Mouse (Mus musculus): ENCODE measurements at regions not wholly inside any gene's neighbourhood (a gene's known extent, or its start where the extent isn't known, plus 50 kb on each side); places are given as distances from the start of the nearest gene placed in this dataset.
"Not testable (repeated sequence)": the region's sequence is repeated elsewhere in the genome, so short reads cannot be mapped to it uniquely, and the experiment has no call there.

DNA sequence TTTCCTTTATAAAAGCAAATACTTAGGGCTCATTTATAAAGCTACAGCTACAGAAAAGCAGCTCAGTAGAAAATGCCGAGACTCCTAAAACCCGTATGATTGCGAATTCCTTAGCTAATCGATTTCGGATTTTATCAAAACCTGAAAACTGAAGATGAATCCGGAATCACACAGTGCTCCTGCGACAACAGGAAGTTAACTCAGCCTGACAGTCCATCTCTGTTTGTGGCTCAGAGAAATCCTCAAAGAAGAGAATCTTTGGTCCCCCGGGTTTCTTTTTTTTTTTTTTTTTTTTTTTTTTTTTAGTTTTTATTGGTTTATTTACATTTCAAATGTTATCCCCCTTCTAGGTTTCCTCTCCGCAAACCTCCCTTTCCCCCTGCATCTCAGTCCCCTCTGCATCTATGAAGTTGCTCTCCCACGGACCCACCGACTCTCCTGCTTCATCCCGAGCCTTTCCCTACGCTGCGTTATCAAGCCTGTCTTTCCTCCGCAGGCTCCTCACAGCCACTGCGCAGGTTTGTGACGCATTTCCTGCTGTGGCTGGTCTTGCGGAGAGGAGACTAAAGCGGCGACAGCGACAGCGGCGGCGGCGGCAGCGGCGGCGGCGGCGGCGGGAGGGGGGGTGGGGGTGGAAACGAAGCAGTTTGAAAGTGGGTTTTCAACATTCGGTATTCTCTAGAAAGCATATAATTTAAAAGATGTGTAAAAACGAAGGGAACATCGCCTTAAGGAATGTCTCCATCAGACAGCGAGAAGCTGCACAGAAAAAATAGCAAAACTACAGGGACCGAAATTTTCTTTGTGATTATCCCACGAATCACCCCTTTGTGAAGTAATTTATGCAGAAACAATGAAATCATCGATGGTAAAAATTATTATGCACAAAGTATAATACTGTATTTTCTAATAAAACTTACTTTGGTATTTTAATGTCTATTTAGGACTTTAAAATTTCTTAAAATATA is 352.3 kb upstream of the Snrpn start:
- not testable (repeated sequence) for H3K9ac ChIP-seq; H3K27me3 ChIP-seq (replicated peaks); H3K27ac ChIP-seq; H3K4me1 ChIP-seq; H3K36me3 ChIP-seq; H3K9me3 ChIP-seq
- peak; percentile 96 for ATAC-seq (ENCODE audit: low FRiP score, low read depth)
- Histone ChIP-seq H3K4me3 (peak overlapping the region; percentile 27), H3K4me2 (replicated peaks) (peak overlapping the region; percentile 40)
- 13% methylated on average over 39 of the region's 39 CpGs for WGBS

DNA sequence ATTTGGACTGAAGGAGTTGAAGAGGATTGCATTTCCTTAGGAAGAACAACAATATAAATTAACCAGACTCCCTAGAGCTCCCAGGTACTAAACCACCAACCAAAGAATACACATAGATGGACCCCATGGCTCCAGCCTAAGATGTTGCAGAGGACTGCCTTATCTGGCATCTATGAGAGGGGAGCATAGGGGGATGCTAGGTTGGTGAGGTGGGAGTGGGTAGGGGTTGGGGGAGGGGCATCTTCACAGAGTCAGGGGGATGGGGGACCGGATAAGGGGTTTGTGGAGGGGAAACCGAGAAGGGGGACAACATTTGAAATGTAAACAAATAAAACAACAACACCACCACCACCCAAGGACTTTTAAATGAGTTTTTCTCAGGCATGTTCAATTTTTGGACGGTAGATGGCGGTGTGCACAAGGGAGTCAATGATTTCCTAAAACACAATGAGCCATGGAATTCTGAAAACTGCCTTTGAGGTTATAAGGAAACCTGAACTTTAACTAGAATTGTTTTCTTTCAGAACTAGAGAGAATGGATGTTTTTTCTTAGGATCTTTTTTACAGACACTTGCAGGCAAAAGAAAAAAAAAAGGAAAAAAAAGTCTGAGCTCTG is 347.9 kb upstream of the Snrpn start:
- WGBS = 4% methylated on average over 4 of the region's 4 CpGs
- not testable (repeated sequence) for ATAC-seq (ENCODE audit: low FRiP score, low read depth)

GRCm38 (mm10) chr7:60450074-60450603 is 310.1 kb upstream of the Snrpn start:
- not testable (repeated sequence) for H3K27me3 ChIP-seq (replicated peaks); H3K4me3 ChIP-seq; H3K9me3 ChIP-seq; H3K36me3 ChIP-seq; H3K27ac ChIP-seq; H3K4me2 ChIP-seq (replicated peaks); H3K4me1 ChIP-seq; H3K9ac ChIP-seq
- WGBS = 60% methylated on average over 3 of the region's 3 CpGs
- ATAC-seq (ENCODE audit: low FRiP score, low read depth) = 0 out of 2 replicates have a peak, but pooled peaks have one; percentile 53

More for the DNA sequence above, 347.9 kb upstream of the Snrpn start:
- H3K9ac ChIP-seq; H3K36me3 ChIP-seq; H3K4me2 ChIP-seq (replicated peaks); H3K4me1 ChIP-seq; H3K27ac ChIP-seq; H3K9me3 ChIP-seq; H3K27me3 ChIP-seq (replicated peaks); H3K4me3 ChIP-seq: not testable (repeated sequence)

- not testable (repeated sequence) for H3K4me2 ChIP-seq (replicated peaks); H3K9ac ChIP-seq; ATAC-seq (ENCODE audit: low FRiP score, low read depth); H3K9me3 ChIP-seq; H3K36me3 ChIP-seq; H3K4me1 ChIP-seq; H3K27me3 ChIP-seq (replicated peaks); H3K27ac ChIP-seq; H3K4me3 ChIP-seq
- 57% methylated on average over 2 of the region's 2 CpGs for WGBS
These were observed 309.4 kb upstream of the Snrpn start for GRCm38 (mm10) chr7:60449239-60450073.

- no peaks in the 10 kb centered on the region for H3K9me3 ChIP-seq
- no peak overlapping the region for H3K27ac ChIP-seq
- no peaks in the 10 kb centered on the region for H3K27me3 ChIP-seq (replicated peaks)
- H3K4me2 ChIP-seq (replicated peaks) = no peak overlapping the region
- H3K36me3 ChIP-seq = no peaks in the 10 kb centered on the region
- WGBS = 62% methylated on average over 3 of the region's 3 CpGs
- H3K4me1 ChIP-seq = no peaks in the 10 kb centered on the region
- H3K4me3 ChIP-seq = no peak overlapping the region
- no peak overlapping the region for H3K9ac ChIP-seq
- no peak for ATAC-seq (ENCODE audit: low FRiP score, low read depth)
These were observed 298.8 kb upstream of the Snrpn start for GRCm38 (mm10) chr7:60438781-60439180.

DNA sequence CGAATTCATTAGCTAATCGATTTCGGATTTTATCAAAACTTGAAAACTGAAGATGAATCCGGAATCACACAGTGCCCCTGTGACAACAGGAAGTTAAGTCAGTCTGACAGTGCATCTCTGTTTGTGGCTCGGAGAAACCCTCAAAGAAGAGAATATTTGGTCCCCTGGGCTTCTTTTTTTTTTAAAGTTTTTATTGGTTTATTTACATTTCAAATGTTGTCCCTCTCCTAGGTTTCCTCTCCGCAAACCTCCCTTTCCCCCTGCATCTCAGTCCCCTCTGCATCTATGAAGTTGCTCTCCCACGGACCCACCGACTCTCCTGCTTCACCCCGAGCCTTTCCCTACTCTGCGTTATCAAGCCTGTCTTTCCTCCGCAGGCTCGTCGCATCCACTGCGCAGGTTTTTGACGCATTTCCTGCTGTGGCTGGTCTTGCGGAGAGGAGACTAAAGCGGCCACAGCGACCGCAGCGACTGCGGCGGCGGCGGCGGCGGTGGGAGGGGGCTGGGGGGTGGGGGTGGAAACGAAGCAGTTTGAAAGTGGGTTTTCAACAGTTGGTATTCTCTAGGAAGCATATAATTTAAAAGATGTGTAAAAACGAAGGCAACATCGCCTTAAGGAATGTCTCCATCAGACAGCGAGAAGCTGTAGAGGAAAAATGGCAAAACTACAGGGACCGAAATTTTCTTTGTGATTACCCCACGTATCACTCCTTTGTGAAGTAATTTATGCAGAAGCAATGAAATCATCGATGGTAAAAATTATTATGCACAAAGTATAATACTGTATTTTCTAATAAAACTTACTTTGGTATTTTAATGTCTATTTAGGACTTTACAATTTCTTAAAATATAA is 251.2 kb upstream of the Snrpn start:
- not testable (repeated sequence) for H3K36me3 ChIP-seq; H3K27ac ChIP-seq; H3K4me1 ChIP-seq; H3K9me3 ChIP-seq; H3K27me3 ChIP-seq (replicated peaks); H3K9ac ChIP-seq
- H3K4me3 ChIP-seq = peak overlapping the region; percentile 27
- H3K4me2 ChIP-seq (replicated peaks) = peak overlapping the region; percentile 43
- ATAC-seq (ENCODE audit: low FRiP score, low read depth) = peak; percentile 96
- WGBS = 12% methylated on average over 33 of the region's 33 CpGs

GRCm38 (mm10) chr7:60386957-60387356 is 246.9 kb upstream of the Snrpn start:
- H3K36me3 ChIP-seq; H3K4me3 ChIP-seq; H3K27ac ChIP-seq; H3K9me3 ChIP-seq; H3K9ac ChIP-seq; ATAC-seq (ENCODE audit: low FRiP score, low read depth); H3K4me1 ChIP-seq; H3K4me2 ChIP-seq (replicated peaks); H3K27me3 ChIP-seq (replicated peaks): not testable (repeated sequence)
- WGBS = 9% methylated on average over 5 of the region's 5 CpGs

- H3K9ac ChIP-seq; H3K9me3 ChIP-seq; H3K36me3 ChIP-seq; ATAC-seq (ENCODE audit: low FRiP score, low read depth); H3K27me3 ChIP-seq (replicated peaks); H3K4me1 ChIP-seq; H3K4me2 ChIP-seq (replicated peaks); H3K27ac ChIP-seq; H3K4me3 ChIP-seq: not testable (repeated sequence)
- 23% methylated on average over 3 of the region's 3 CpGs for WGBS
These were observed 234.0 kb upstream of the Snrpn start for GRCm38 (mm10) chr7:60374001-60374400.

- H3K4me1 ChIP-seq; H3K9me3 ChIP-seq; H3K27ac ChIP-seq; H3K27me3 ChIP-seq (replicated peaks); H3K9ac ChIP-seq; H3K4me2 ChIP-seq (replicated peaks); ATAC-seq (ENCODE audit: low FRiP score, low read depth); H3K36me3 ChIP-seq; H3K4me3 ChIP-seq: not testable (repeated sequence)
- 73% methylated on average over 2 of the region's 2 CpGs for WGBS
These were observed 212.2 kb upstream of the Snrpn start for GRCm38 (mm10) chr7:60352206-60352605.

All from neural tube, embryonic 12.5 days (tissue).